Mouse (Mus musculus) retina, embryonic 14.5 days (tissue): ENCODE measurements around the gene Asgr2.
"Not testable (repeated sequence)": the region's sequence is repeated elsewhere in the genome, so short reads cannot be mapped to it uniquely, and the experiment has no call there.

ENCODE experiments used
- DNase-seq: peaks from one replicate; pipeline ENCODE4 v3.0.0-alpha.2; 2015; ENCODE audit warnings: low spot score

The Asgr2 gene

DNA sequence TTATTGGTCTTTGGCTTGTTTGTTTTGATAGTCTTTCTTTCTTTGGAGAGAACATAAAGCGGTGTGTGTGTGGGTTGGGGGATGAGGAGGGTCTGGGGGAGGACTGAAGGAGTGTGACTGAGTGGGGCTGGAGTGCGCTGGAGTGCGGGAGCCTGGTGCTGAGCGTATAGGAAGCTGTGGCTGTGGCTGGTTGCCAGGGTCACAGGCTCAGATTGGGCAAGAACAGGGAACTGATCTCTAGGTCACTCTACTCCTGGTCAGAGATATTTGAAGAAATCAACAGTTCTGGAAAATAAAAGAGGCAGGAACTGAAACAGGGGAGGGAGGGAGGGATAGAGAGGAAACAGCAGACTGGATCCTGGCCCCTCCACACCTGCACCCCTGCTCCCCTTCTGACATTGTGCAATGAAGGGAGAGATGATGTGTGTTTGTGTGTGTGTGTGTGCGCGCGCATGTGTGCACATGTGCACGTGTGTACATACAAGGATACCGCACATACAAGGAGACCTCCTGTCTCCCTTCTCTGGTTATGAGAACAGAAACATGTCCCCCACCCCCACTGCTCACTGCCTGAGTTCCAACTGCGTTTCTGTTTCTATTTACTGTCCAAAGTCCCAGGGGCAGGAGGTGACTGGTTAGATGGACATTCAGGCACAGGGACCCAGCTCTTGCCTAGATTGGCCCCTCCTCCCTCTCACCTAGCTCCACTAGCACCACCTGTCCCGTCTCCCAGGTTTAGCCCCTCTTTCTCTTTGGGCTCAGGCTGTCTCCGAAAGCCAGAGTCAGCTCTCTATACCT, at the start of gene Asgr2:
Gene Asgr2 (plus strand): TSS at position 659 of the 798 bp plus-strand sequence.
- no peak for DNase-seq

GRCm38 (mm10) chr11:70043665-70044064, 48.8 kb upstream of the Asgr2 start:
- DNase-seq = no peak

GRCm38 (mm10) chr11:70045435-70045834, 47.0 kb upstream of the Asgr2 start:
- DNase-seq = no peak

DNA sequence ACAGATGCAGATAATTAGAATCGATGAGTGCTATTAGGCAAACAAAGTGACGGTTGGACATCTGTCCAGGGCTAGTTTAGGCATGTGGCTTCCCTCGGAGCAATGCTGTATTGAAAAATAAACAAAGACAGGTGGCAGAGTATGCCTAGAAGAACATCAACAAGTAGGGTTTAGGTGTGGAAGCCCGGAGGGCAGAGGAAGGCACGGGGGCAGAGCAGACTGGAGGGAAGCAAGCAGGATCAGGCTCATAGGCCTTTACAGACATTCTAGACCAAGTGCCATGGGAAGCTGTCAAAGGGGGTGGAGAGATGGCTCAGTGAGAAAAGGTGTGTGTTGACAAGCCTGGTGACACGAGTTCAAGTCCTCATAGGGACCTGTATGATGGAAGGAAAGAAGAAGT, 43.1 kb upstream of the Asgr2 start:
- no peak for DNase-seq

DNA sequence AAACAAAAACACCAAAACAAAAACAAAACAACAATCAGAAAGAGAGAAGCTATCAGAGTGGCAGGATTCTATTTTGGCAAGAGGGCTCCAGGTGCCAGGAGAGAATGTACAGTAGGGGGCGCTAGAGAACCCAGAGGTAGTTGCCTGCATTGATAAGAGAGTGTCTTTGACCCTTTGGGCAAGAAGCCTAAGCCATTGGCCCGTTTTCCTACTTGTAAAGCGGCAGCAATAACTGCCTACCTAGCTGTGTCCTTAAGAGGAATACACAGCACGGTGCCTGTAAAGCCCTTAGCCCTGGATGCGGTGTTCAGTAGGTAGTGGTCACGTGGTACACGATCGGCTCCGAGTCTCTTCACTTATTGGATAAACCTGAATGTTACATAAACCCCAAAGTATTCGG, 42.6 kb upstream of the Asgr2 start:
- no peak for DNase-seq

DNA sequence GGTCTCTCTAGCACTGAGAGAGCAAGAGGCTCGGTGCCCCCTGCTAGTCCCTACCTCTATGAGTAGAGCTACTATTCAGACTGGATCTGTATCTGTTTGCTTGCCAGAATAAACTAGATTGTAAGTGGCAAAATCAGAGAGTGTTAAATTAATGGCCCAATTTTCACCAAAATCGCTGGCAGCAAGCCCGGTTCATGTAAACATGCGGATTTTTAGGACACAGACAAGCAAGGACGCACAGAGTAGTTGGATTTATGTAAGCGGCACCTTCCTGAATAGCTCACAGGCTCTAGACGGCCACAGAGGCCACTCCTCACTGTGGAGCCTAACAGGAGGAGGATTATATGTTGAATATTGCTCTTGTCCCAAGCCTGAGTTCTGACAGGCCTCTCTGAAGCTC, 39.3 kb upstream of the Asgr2 start:
- DNase-seq = no peak

DNA sequence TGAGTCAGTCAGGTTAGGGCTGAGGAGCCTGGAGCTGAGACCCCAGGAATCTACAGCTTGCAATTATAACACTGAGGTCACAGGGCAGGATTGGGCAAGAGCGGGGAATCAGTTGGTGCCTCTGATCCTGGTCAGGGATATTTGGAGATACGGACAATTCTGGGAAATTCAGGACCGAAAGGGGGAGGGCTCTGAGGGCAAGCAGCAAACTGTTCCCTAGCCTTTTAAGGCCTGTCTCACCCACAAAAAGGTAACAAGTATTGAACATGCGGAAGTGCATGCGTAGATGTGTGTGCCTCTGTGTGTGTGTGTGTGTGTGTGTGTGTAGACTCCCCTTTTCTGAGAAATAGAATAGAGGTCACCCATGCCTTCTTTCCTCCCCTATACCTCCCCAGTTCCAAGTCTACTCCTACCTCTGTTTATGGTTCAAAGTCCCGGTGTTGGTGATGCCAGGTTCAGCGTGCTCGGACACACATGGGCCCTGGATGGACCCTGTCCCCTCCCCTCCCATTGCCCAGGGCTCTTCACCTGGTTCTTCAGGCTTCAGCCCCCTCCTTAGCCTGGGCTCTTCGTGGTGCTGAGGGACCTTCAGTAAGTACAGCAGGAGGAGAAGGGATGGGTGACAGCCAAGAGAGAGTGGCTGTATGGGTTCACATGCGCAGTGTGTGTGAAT, 38.4 kb upstream of the Asgr2 start, which contains the start of gene Asgr1:
Gene Asgr1 (plus strand): TSS at position 188 of the 673 bp plus-strand sequence.
- no peak for DNase-seq

DNA sequence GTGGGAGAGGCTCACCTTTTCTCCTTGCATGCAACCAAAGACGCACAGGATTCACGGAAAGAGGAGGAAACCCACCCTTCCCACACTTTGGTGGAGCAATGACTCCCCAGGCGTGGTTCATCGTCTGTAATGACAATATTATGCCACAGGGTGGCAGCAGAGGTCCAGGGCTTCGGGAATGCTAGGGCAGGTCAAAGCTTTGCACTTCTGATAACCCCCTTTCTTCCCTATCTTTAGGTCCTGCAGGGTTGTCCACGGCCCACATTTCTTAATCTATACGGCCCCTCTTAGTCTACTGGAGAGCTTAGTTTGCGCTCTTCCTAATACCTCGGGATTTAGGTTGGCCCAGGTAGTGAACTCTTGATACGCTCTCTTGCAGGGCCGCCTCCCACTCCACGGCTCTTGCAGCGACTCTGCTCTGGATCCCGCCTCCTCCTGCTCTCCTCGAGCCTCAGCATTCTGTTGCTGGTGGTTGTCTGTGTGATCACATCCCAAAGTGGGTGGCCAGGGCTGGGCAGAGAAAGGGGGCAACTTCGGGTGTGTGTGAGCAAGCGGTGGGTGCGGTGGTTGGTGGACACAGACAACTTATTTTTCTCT, 36.7 kb upstream of the Asgr2 start:
- DNase-seq = peak; percentile 88

GRCm38 (mm10) chr11:70057805-70058204, 34.6 kb upstream of the Asgr2 start:
- no peak for DNase-seq

DNA sequence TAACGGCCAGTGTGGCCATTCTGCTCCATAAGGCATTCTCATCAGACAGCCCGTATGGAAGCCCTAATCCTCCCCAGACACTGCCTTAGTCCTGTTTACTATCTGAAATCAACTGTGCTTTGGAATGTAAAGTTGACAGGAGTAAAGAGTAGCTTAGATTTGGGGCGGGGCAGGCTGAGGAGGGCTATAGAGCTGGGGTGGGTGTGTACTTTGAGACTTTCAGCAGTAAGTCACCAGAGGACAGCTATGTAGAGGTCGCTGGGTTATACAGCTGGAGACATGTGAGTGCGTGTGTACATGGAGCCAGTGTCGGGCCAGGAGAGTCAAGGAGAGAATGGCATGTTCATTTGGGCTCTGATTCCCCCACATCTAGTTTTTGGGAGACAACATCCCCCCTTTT, 32.5 kb upstream of the Asgr2 start:
- no peak for DNase-seq

DNA sequence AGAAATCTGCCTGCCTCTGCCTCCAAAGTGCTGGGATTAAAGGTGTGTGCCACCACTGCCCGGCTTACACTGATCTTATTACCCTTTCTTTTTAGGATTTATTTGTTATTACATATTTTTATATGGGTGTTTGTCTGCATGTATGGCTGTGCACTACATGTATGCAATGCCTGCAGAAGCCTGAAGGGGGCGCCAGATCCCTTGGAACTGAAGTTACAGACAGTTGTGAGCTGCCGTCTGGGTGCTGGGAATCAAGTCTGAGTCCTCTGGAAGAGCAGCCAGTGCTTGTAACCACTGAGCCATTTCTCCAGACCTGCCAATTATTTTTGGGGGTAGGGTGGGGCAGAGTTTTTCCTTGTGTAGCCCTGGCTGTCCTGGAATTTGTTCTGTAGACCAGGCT, 29.4 kb upstream of the Asgr2 start:
- no peak for DNase-seq

DNA sequence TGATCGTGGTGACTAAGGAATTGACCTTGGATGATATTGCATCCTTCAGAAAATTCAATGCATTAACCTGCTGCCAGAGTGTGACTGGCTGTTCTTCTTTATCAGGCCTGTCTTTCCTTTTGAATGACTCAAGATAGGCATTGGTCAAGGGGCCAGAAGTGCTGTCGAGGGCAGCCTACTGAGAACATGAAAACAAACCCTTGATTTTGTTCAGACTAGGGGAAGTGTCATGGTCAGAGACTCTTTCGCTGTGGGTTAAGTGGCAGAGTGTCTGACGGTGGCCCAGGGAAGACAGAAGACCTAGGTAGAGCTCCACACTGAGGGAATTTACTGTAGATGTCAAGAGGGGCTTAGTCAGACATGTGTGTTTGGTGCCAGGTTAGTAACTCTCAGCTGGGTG, 25.7 kb upstream of the Asgr2 start:
- no peak for DNase-seq

GRCm38 (mm10) chr11:70068245-70068644, 24.2 kb upstream of the Asgr2 start:
- no peak for DNase-seq

GRCm38 (mm10) chr11:70070057-70070456, 22.4 kb upstream of the Asgr2 start:
- DNase-seq = no peak

DNA sequence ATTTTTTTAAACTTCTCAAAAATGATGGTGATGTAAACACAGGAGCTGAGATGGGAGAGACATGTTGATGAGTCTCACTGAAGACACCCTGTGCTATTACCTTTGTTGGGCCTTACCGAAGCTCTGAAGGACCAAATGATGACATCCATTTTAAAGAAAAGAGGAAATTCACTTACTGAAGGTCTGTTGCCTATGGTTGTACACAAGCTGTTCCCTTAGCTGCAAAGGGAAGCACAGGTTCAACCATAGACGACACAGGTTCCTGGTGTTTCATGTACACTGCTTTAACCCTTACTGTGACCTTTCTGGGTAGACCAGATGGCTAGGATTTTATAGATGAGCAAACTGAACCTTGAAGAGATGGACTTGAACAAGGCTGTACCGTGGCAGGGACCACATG, 21.8 kb upstream of the Asgr2 start:
- DNase-seq = not testable (repeated sequence)

DNA sequence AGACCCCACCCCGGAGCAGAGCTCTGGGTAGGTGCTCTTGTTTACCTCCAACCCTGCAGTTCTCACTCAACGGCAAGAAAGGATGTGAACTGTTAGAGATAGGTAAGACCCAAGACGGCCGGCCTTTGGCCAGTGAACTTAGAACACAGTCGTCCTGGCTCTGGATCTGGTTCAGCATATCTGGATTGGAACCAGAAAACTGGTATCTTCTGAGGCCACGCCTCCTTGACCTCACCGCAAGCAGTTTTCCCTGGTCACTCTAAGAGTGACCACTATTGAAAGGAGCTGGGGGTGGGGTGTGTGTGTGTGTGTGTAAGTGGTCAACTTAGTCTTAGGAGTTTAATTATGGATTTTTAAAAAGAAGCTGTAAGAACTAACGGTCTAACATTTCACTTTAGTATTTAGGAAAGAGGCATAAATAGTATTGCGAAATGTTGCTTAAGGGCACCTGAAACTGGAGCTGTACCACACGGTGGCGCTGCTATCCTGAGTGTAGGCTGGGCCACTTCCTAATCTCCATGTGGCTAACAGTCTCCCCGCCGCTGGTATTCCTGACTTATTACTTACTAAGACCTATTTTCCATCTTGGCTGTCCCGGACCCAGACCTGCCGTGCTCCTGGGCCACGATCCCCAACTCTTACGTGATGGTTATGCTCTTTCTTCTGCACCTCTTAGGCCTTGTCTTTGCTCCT, 17.9 kb upstream of the Asgr2 start:
- peak; percentile 93 for DNase-seq

- no peak for DNase-seq
Observed at GRCm38 (mm10) chr11:70075581-70075980, 16.9 kb upstream of the Asgr2 start.

- DNase-seq = no peak
Observed at GRCm38 (mm10) chr11:70077441-70077840, 15.0 kb upstream of the Asgr2 start.

GRCm38 (mm10) chr11:70079175-70079574, 13.3 kb upstream of the Asgr2 start:
- no peak for DNase-seq

DNA sequence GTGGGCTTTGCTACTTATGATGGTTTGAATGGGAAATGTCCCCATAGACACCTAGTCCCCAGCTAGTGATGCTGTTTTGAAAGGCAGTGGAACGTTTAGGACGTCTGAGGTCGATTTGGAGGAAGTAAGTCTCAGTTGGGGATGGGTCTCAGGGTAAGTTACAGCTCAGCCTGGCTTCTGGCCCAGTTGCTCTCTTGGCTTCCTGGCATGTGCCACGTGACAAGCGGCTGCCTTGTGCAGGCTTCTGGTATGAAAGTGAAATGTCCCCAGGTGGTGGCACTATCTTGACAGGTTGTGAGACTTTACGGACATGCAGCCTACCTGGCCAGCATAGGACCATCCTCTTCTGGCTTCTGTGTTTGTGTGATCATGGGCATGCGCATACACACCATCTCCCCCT, 12.5 kb upstream of the Asgr2 start:
- DNase-seq = no peak

DNA sequence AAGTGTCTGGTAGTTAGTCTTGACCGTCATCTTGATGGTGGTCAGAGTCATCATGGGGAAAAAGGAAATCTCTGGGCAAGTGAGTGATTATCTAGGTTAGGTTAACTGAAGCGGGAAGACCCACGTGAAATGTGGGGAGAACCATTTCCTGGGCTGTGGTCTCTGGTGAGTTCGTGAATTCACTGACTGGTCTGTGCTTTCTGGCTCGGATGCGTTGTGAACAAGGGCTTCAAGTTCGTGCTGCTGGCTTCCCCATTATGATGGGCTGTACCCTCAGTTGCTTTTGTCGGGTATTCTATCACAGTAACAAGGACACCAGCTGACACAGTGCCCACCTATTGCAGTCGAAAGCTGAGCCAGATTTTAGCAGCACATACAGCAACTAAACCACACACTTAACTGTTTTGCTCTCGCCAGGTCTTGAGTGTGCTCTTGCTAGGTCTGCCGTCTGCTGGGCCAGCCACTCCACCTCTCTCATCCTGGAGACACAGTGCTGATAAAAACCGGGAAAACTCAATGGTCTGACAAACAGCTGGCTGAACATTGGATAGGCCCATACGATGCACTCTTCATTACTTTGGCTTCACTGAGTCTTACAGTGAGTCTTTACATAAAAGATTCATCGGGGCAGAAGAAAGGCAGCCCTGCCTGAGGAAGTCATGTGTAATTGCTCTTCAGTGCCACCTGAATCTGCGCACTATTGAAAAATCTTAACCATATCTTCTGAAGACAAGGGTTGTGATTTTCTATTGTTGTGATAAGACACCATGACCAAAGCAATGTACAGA, 11.4 kb upstream of the Asgr2 start:
- peak; percentile 70 for DNase-seq

GRCm38 (mm10) chr11:70084563-70084962, 7.9 kb upstream of the Asgr2 start:
- no peak for DNase-seq
